Mouse (Mus musculus) heart, adult 2 months (tissue): Measurements from ENCODE around the gene Hyal1. TPM values are rescaled to one million over a fixed set of nuclear protein-coding genes. Genes with fewer than 3 reads are reported as not detected.

Experiments used
- DNase-seq, 2 experiments: peaks; one replicate each; pipeline ENCODE4 v3.0.0; 2021
- H3K27ac ChIP-seq: fragments of 200-600 bp; 2 replicates; pipeline ENCODE4 v1.8.1; 2022
- H3K27me3 ChIP-seq: fragments of 200-500 bp; 2 replicates; pipeline ENCODE4 v1.6.1; 2012; ENCODE audit warnings: mild to moderate bottlenecking, low read length, inconsistent platforms, mixed read lengths; ENCODE audit not compliant: control insufficient read depth, insufficient read depth
- H3K36me3 ChIP-seq: fragments of 200-500 bp; 2 replicates; pipeline ENCODE4 v1.6.1; 2012; ENCODE audit warnings: low read length, inconsistent platforms; ENCODE audit not compliant: control insufficient read depth, insufficient read depth
- H3K4me1 ChIP-seq: fragments of 200-500 bp; 2 replicates; pipeline ENCODE4 v1.6.1; 2011; ENCODE audit warnings: low read length; ENCODE audit not compliant: control insufficient read depth, insufficient read depth
- H3K4me3 ChIP-seq: fragments of 200-600 bp; 2 replicates; pipeline ENCODE4 v1.8.1; 2022
- H3K79me2 ChIP-seq: fragments of 200-500 bp; replicated peaks from 2 replicates; pipeline ENCODE4 v1.6.1; 2012; ENCODE audit warnings: mild to moderate bottlenecking, inconsistent platforms, low read length, moderate library complexity, mixed read lengths; ENCODE audit not compliant: control insufficient read depth, insufficient read depth
- H3K9ac ChIP-seq: fragments of 200-500 bp; 2 replicates; pipeline ENCODE4 v1.6.1; 2012; ENCODE audit warnings: low read depth, mild to moderate bottlenecking, control low read depth, inconsistent platforms, low read length, mixed read lengths
- CTCF ChIP-seq: fragments of 200-600 bp; IDR thresholded peaks from 2 replicates; pipeline ENCODE4 v1.8.1; 2022; ENCODE audit warnings: antibody characterized with exemption, mild to moderate bottlenecking, moderate library complexity
- EP300 ChIP-seq: fragments of 200-500 bp; IDR thresholded peaks from 2 replicates; pipeline ENCODE4 v1.6.1; 2011; ENCODE audit warnings: low read depth, low read length, control low read depth; ENCODE audit not compliant: insufficient read depth
- POLR2A ChIP-seq: fragments of 200-500 bp; IDR thresholded peaks from 2 replicates; pipeline ENCODE4 v1.6.1; 2011; ENCODE audit warnings: mild to moderate bottlenecking, low read depth, low read length, control low read depth; ENCODE audit not compliant: insufficient read depth
- WGBS: fragments of 180-500 bp; shearing (Covaris S2); methylation state at CpG from one replicate; pipeline ENCODE4 v1.1.7; 2018; 5-methylcytosine and 5-hydroxymethylcytosine counted together
- intact Hi-C: fragments of 180-260 bp; cut with DNase I; formaldehyde crosslinking; loops from one replicate; pipeline ENCODE4 v1.15.1; 2025
- polyA plus RNA-seq: library from polyadenylated mRNA; depleted of rRNA; stranded (reverse); fragments of >200 nt; gene quantifications from 2 replicates; pipeline ENCODE4 v1.2.3, GENCODE M21; 2012
- total RNA-seq, 2 experiments: library from RNA; stranded (reverse); gene quantifications; 2 replicates each; pipeline ENCODE4 v1.2.3; 2021

Gene Hyal1
- total and polyA plus RNA-seq, 3 experiments: 5.1 to 6.9 (median 5.9) TPM

DNA sequence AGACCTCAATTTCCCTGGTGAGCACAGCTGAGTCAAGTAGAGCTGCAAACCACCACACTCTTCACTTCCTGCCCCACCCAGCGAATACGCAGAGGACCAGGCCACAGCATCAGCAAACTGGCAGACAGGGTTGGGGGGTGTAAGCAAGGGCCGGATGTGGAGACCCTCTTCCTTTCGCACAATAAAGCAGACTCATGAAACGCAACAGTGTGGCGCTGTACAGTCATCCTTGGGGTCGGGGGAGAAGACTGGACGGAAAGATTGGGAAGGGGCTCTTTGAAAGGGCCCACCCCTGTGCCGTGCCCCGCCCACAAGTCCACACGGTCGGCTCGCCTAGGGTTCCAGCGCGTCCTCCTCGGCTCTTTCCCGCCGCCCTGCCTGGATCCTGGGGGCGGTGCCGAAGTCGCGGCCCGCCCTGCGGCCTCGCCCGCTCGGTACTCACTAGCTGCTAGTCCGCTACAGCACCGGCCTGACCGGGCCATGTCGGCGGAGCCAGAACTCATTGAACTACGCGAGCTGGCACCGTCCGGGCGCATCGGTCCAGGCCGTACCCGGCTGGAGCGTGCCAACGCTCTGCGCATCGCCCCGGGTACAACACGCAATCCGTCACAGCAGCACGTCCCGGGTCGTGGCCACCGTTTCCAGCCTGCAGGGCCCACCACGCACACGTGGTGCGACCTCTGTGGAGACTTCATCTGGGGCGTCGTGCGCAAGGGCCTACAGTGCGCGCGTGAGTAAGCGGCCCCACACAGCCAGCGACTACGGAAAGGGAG, 25.4 kb upstream of the Hyal1 start, which contains the start of gene Rassf1:
Gene Rassf1 (plus strand): TSS at position 439 of the 773 bp plus-strand sequence.
- 5% methylated on average over 63 of the region's 63 CpGs for WGBS
- DNase-seq: peak; percentile 83 to 86
- intact Hi-C loops: no loop called here
- Histone ChIP-seq H3K27ac (peak within 1 kb of the TSS; percentile 59), H3K4me3 (peak within 1 kb of the TSS; percentile 51), H3K4me1 (peaks cover 14% of the 10 kb centered on the region), H3K9ac (peak within 1 kb of the TSS; percentile 86), H3K79me2 (no peaks in the 10 kb centered on the region), H3K27me3 (no peaks in the 10 kb centered on the region), H3K36me3 (no peaks in the 10 kb centered on the region)
- 0 out of 2 replicates have a peak, but pooled peaks have one; percentile 27 for TF ChIP-seq EP300
- TF ChIP-seq POLR2A: peak; percentile 44; the same call in 1 of the 2 replicates
- no peak for TF ChIP-seq CTCF

DNA sequence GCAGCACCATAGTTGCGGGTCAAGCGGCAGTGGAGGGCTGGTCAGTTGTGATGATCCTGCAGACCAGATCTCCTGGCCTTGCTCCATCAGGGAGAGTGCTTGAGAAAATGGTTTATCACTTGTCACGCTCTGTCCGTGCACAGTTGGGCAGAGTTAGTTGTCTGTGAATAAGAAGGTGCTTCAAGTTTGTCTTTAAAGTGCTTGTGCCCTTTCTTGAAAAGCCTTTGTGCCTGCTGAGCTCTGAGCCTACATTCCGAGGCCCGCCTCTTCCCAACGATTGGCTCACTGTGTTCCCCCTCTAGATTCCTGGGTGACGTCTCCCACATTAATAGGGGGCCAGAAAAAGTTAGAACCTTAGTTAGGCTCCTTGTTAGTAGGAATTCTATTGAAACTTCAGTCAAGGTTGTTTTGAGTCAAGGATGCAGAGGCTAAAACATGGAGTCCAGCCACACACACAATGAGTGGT, 24.8 kb upstream of the Hyal1 start:
- TF ChIP-seq POLR2A (no peak), EP300 (no peak), CTCF (no peak)
- no peak for DNase-seq
- Histone ChIP-seq H3K27ac (peak overlapping the region; percentile 59), H3K4me3 (peak overlapping the region; percentile 51), H3K79me2 (peaks cover 3% of the 10 kb centered on the region), H3K27me3 (no peaks in the 10 kb centered on the region), H3K4me1 (peaks cover 17% of the 10 kb centered on the region), H3K9ac (peak overlapping the region; percentile 86), H3K36me3 (peaks cover 4% of the 10 kb centered on the region; the same call in 1 of the 2 replicates)
- 36% methylated on average over 8 of the region's 8 CpGs for WGBS
- intact Hi-C loops: no loop called here

DNA sequence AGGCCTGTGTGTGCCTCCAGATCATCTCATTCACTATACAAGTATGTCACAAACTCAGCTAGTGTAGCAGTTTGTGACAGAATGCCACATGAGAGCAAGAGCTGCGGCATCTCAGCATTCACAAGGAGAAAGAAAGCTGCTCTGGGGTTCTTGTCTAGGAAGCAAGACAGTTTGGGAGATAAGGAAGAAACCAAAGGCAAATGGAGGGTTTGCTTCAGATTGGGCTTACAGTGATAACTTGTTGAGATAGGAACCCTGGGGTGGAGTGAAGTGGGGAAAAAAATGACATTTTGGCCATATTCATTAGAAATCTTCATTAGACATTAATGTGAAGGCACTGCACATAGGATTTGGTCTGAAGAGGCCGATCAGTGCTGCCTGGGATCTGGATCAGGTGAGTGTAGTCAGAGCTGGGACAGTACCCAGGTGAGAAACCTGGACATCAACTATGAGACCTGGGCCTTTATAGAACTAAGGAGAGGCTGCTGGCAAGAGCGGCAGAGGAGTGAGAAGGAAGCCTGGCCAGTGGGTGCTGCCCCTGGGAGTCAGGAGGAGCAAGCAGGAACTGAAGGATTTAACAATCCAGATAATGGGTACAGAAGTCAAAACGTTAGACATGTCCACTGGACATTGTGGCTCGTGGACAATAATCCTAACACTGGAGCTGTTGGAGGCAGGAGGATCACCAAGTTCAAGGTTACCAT, 23.9 kb upstream of the Hyal1 start:
- H3K4me3 ChIP-seq: no peak overlapping the region
- WGBS: 84% methylated on average over 5 of the region's 5 CpGs
- intact Hi-C loops: no loop called here
- no peaks in the 10 kb centered on the region for H3K27me3 ChIP-seq
- DNase-seq: no peak
- peaks cover 16% of the 10 kb centered on the region for H3K4me1 ChIP-seq
- peaks cover 3% of the 10 kb centered on the region for H3K79me2 ChIP-seq
- no peak overlapping the region for H3K9ac ChIP-seq
- TF ChIP-seq POLR2A (no peak), EP300 (no peak), CTCF (no peak)
- no peak overlapping the region for H3K27ac ChIP-seq
- peaks cover 10% of the 10 kb centered on the region for H3K36me3 ChIP-seq

DNA sequence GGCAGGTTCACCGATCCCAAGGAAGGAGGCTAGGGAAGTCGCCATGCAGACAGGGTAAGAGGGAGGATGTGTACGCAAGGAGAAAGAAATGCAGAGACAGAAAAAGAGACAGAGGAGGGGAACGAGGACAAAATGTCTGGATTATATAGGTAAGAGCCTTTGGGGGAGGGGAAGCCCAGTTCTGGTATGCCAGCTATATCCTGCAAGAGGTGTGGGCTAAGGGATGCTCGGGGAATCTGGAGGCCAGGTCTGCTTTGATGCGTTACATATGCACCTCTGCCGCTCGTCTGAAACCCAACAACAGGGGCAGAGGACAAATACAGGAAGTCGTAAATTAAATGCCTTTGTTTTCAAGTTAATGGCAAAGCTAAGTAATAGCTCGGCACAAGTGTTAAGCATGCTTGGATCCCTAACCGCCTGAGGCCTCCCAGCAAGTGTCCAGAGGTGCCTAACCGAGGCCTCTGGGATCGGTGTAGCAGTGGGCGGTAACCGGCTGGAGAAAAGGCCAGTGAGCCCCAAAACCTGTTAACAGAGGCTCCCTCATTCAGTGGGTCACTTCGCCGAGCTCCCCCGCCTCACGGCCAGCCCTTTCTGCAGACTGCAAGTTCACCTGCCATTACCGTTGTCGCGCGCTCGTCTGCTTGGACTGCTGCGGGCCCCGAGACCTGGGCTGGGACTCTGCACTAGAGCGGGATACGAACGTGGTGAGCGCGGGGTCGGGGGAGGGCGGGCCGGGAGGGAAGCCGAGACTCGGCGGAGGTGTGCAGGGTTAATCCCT, 23.0 kb upstream of the Hyal1 start:
- peak overlapping the region; percentile 85 for H3K27ac ChIP-seq
- H3K4me3 ChIP-seq: peak overlapping the region; percentile 60
- intact Hi-C loops: loop anchor here (2.0 kb wide), 1 partner anchor 15 kb away; no protein-coding TSS in a partner anchor
- H3K9ac ChIP-seq: peak overlapping the region; percentile 74
- WGBS: 10% methylated on average over 37 of the region's 37 CpGs
- peaks cover 14% of the 10 kb centered on the region for H3K36me3 ChIP-seq
- peak in 1 of 2 experiments; percentile 64 for DNase-seq
- no peaks in the 10 kb centered on the region for H3K27me3 ChIP-seq
- TF ChIP-seq EP300: no peak
- TF ChIP-seq POLR2A: no peak
- no peak for TF ChIP-seq CTCF
- H3K4me1 ChIP-seq: peaks cover 16% of the 10 kb centered on the region
- H3K79me2 ChIP-seq: peaks cover 5% of the 10 kb centered on the region

DNA sequence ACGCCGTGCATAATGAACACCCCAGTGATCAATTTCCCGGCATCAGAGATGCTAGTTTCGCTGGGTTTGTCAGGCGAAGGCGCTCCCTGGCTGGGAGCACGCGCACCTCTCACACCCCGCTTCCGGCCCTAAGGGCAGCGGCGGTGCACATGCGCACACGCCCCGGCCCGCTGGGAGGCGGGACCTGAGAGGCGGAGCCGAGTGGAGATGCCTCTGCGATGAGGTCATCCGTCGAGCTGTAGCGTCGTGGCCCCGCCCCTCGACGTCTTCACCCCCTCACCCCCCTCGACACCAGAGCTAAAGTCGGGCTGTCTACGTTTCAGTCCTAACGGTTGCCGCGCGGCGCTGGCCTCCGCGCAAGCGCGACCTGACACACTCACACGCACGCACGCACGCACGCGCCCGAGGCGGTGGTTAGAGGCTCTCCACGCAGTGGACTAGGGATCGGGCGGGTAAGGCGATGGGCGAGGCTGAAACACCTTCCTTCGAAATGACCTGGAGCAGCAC, 22.4 kb upstream of the Hyal1 start:
- peak; percentile 96 for DNase-seq
- under 1% methylated on average over 53 of the region's 53 CpGs for WGBS
- Histone ChIP-seq H3K4me3 (peak overlapping the region; percentile 97), H3K79me2 (peaks cover 5% of the 10 kb centered on the region), H3K4me1 (peaks cover 16% of the 10 kb centered on the region), H3K27ac (peak overlapping the region; percentile 99), H3K27me3 (no peaks in the 10 kb centered on the region), H3K36me3 (peaks cover 16% of the 10 kb centered on the region), H3K9ac (peak overlapping the region; percentile 91)
- intact Hi-C loops: loop anchor here (2.0 kb wide), 1 partner anchor 14 kb away; no protein-coding TSS in a partner anchor
- TF ChIP-seq POLR2A: peak; percentile 96
- TF ChIP-seq EP300: peak; percentile 49
- TF ChIP-seq CTCF: peak; percentile 36
